Mouse (Mus musculus) activated CD4-positive, CD25-positive, alpha-beta regulatory T cell (primary cell): ENCODE measurements around the gene Ssbp1. TPM values are rescaled to one million over a fixed set of nuclear protein-coding genes. Genes with fewer than 3 reads are reported as not detected.

Experiments used
- polyA plus RNA-seq, 2 experiments: library from polyadenylated mRNA; unstranded; fragments of 100-300 nt; shearing (Covaris generic); gene quantifications; one replicate each; pipeline ENCODE4 v1.2.1; 2017

Ssbp1 gene
- polyA plus RNA-seq, result 100 to 1,000 TPM; 106 to 127 TPM

GRCm38 (mm10) chr6:40470916-40471719 is at the start of gene Ssbp1:
Gene Ssbp1, plus strand, starts transcription at chr6:40471352.

GRCm38 (mm10) chr6:40436047-40436483 is 35.1 kb upstream of the Ssbp1 start, which contains the start of gene E330009J07Rik:
Gene E330009J07Rik, minus strand, starts transcription at chr6:40436135.

GRCm38 (mm10) chr6:40438936-40439335 is 32.2 kb upstream of the Ssbp1 start, which contains the start of gene Wee2:
Gene Wee2, plus strand, starts transcription at chr6:40439088.

GRCm38 (mm10) chr6:40490933-40491332 is 19.8 kb downstream of the Ssbp1 start, which contains the start of gene Tas2r137:
Gene Tas2r137, plus strand, starts transcription at chr6:40491233.

GRCm38 (mm10) chr6:40493229-40493628 is 22.1 kb downstream of the Ssbp1 start, which contains the start of gene Tas2r108:
Gene Tas2r108, plus strand, starts transcription at chr6:40493529.

GRCm38 (mm10) chr6:40519408-40519807 is 48.3 kb downstream of the Ssbp1 start, which contains the start of gene Prss37:
Gene Prss37, minus strand, starts transcription at chr6:40519508.

Other genes with a start within 250 kb of the Ssbp1 start
- gene Agk, start 146.2 kb upstream of the Ssbp1 start, polyA plus RNA-seq, result 10 to 100 TPM; 33.2 to 44.1 TPM
- gene E330009J07Rik, start 35.2 kb upstream of the Ssbp1 start, polyA plus RNA-seq, result 10 to 100 TPM; 14.8 to 20.9 TPM
- gene Wee2, start 32.3 kb upstream of the Ssbp1 start, polyA plus RNA-seq, result not detected
- gene Tas2r137, start 19.9 kb downstream of the Ssbp1 start, polyA plus RNA-seq, result not detected
- not detected for gene Tas2r108, start 22.2 kb downstream of the Ssbp1 start, polyA plus RNA-seq
- not detected for gene Prss37, start 48.2 kb downstream of the Ssbp1 start, polyA plus RNA-seq
- not detected for gene Olfr461, start 83.7 kb downstream of the Ssbp1 start, polyA plus RNA-seq
- gene Olfr460, start 98.1 kb downstream of the Ssbp1 start, polyA plus RNA-seq, result not detected
- gene Clec5a, start 114.5 kb downstream of the Ssbp1 start, polyA plus RNA-seq, result under 1 TPM; 0.12 to 0.81 TPM
- not detected for gene Tas2r138, start 142.0 kb downstream of the Ssbp1 start, polyA plus RNA-seq
- under 1 TPM; 0.13 to 0.17 TPM for gene Mgam, start 157.5 kb downstream of the Ssbp1 start, polyA plus RNA-seq